Mouse (Mus musculus) embryonic facial prominence, embryonic 11.5 days (tissue): ENCODE results near the gene Gpr156. TPM values are rescaled to one million over a fixed set of nuclear protein-coding genes. Genes with fewer than 3 reads are reported as not detected.

Experiments
- ATAC-seq: fragments of 200-750 bp; cut with Nextera tagmentation; replicated peaks from 2 replicates; pipeline ENCODE4 v1.8.0; 2017; ENCODE audit warnings: low read depth; ENCODE audit not compliant: insufficient number of reproducible peaks, low FRiP score, low TSS enrichment
- DNase-seq: peaks from one replicate; pipeline ENCODE4 v3.0.0-alpha.2; 2015; ENCODE audit warnings: low spot score
- H3K27ac ChIP-seq: fragments of 300-500 bp; sonication (generic); replicated peaks from 2 replicates; pipeline ENCODE4 v1.5.1; 2014; ENCODE audit warnings: mild to moderate bottlenecking, low read depth, low read length, control low read depth
- H3K27me3 ChIP-seq: fragments of 300-500 bp; sonication (generic); 2 replicates; pipeline ENCODE4 v1.6.1; 2014; ENCODE audit warnings: mild to moderate bottlenecking, low read length, moderate library complexity, mixed read lengths; ENCODE audit not compliant: control insufficient read depth, insufficient read depth
- H3K36me3 ChIP-seq: fragments of 300-500 bp; sonication (generic); replicated peaks from 2 replicates; pipeline ENCODE4 v1.6.1; 2014; ENCODE audit warnings: low read depth, mild to moderate bottlenecking, low read length, moderate library complexity, mixed read lengths; ENCODE audit not compliant: control insufficient read depth, insufficient read depth
- H3K4me1 ChIP-seq: fragments of 300-500 bp; sonication (generic); 2 replicates; pipeline ENCODE4 v1.6.1; 2014; ENCODE audit warnings: low read length, mixed read lengths; ENCODE audit not compliant: control insufficient read depth, insufficient read depth
- H3K4me2 ChIP-seq: fragments of 300-500 bp; sonication (generic); 2 replicates; pipeline ENCODE4 v1.6.1; 2014; ENCODE audit warnings: low read depth, mild to moderate bottlenecking, control low read depth, low read length, moderate library complexity
- H3K4me3 ChIP-seq: fragments of 300-500 bp; sonication (generic); 2 replicates; pipeline ENCODE4 v1.5.1; 2014; ENCODE audit warnings: low read depth, low read length, control low read depth
- H3K9ac ChIP-seq: fragments of 300-500 bp; sonication (generic); replicated peaks from 2 replicates; pipeline ENCODE4 v1.6.1; 2014; ENCODE audit warnings: mild to moderate bottlenecking, control low read depth, low read length
- H3K9me3 ChIP-seq: fragments of 300-500 bp; sonication (generic); replicated peaks from 2 replicates; pipeline ENCODE4 v1.6.1; 2016; ENCODE audit warnings: mild to moderate bottlenecking, low read length, inconsistent platforms, mixed read lengths; ENCODE audit not compliant: control insufficient read depth
- WGBS: fragments of 180-500 bp; shearing (Covaris S2); extraction: QIAGEN DNeasy Blood & Tissue Kit; methylation state at CpG from one replicate; pipeline ENCODE4 v1.1.7; 2014; 5-methylcytosine and 5-hydroxymethylcytosine counted together
- polyA plus RNA-seq: library from polyadenylated mRNA; unstranded; fragments of >200 nt; fragmentation: Nextera tagmentation; extraction: Ambion mirVana; gene quantifications from 2 replicates; pipeline ENCODE4 v1.2.1, GENCODE M21; 2014

The Gpr156 gene
- polyA plus RNA-seq, 1 experiment from 2014 or later: 1.5 TPM

- no peaks in the 10 kb centered on the region for H3K9me3 ChIP-seq
- H3K27me3 ChIP-seq: no peaks in the 10 kb centered on the region
- ATAC-seq: no peak
- no peak overlapping the region for H3K27ac ChIP-seq
- no peak for DNase-seq
- H3K36me3 ChIP-seq: no peaks in the 10 kb centered on the region
- no peak overlapping the region for H3K4me3 ChIP-seq
- no peaks in the 10 kb centered on the region for H3K4me1 ChIP-seq
- H3K9ac ChIP-seq: no peak overlapping the region
- 85% methylated on average over 3 of the region's 3 CpGs for WGBS
- H3K4me2 ChIP-seq: no peak overlapping the region
Observed at GRCm38 (mm10) chr16:38002485-38002884, 86.2 kb downstream of the Gpr156 start.

DNA sequence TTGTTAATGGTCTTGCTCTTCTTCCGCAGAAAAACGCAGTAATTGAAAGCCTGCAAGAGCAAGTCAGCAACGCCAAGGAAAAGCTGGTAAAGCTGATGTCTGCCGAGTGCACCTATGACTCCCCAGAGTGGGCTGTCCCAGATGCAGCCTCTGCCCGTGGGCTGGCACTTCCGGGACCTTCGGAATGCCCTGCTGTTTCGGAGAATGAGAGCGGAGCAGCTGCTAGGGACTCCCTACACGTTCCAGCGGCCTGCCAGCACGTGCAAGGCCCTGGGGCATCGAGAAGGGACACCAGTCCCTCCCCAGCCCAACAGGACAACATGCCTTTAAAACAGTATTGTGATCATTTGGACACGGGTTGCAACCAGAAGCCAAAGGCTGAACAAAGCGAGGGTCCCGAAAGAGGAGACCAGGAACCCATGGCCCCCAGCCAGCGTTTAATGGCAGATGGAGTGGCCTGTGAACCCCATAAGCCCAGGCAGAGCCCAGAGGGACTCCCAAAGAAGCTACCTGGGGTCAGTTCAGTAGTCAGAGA lies 88.3 kb downstream of the Gpr156 start:
- DNase-seq (no peak), ATAC-seq (no peak)
- no peak overlapping the region for H3K9ac ChIP-seq

DNA sequence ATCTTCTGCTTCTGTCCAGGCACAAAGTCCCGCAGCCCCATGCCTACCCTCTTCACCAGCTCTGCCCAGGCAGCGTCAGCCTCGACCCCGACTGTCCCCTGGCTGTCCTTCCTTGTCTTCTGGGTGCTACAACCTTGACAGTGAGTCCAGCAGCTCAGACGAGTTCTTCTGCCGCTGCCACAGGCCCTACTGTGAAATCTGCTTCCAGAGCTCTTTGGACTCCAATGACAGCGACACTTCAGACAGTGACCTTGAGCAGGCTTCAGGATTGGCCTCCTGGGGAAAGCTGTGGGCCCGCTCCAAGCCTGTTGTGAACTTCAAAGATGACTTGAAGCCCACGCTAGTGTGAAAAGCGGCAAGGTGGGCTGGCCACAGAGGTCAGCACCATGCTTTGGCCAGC lies 89.2 kb downstream of the Gpr156 start:
- Histone ChIP-seq H3K4me3 (no peak overlapping the region), H3K27ac (no peak overlapping the region), H3K4me2 (no peak overlapping the region), H3K9me3 (no peaks in the 10 kb centered on the region), H3K4me1 (no peaks in the 10 kb centered on the region), H3K36me3 (no peaks in the 10 kb centered on the region), H3K9ac (no peak overlapping the region), H3K27me3 (no peaks in the 10 kb centered on the region)
- ATAC-seq: no peak
- no peak for DNase-seq
- 91% methylated on average over 10 of the region's 10 CpGs for WGBS

More for the DNA sequence above, 88.3 kb downstream of the Gpr156 start:
- no peaks in the 10 kb centered on the region for H3K4me1 ChIP-seq
- no peak overlapping the region for H3K27ac ChIP-seq
- H3K4me2 ChIP-seq: no peak overlapping the region
- no peaks in the 10 kb centered on the region for H3K9me3 ChIP-seq
- H3K36me3 ChIP-seq: no peaks in the 10 kb centered on the region
- H3K4me3 ChIP-seq: no peak overlapping the region
- WGBS: 85% methylated on average over 17 of the region's 17 CpGs
- no peaks in the 10 kb centered on the region for H3K27me3 ChIP-seq

GRCm38 (mm10) chr16:38008371-38008770 lies 92.1 kb downstream of the Gpr156 start:
- Histone ChIP-seq H3K27ac (no peak overlapping the region), H3K4me3 (no peak overlapping the region), H3K36me3 (no peaks in the 10 kb centered on the region), H3K27me3 (no peaks in the 10 kb centered on the region), H3K9me3 (no peaks in the 10 kb centered on the region), H3K4me1 (no peaks in the 10 kb centered on the region), H3K9ac (no peak overlapping the region), H3K4me2 (no peak overlapping the region)
- ATAC-seq: no peak
- no peak for DNase-seq
- 85% methylated on average over 5 of the region's 5 CpGs for WGBS

- no peak for ATAC-seq
- no peaks in the 10 kb centered on the region for H3K27me3 ChIP-seq
Observed at GRCm38 (mm10) chr16:38009041-38009825, 92.9 kb downstream of the Gpr156 start.

DNA sequence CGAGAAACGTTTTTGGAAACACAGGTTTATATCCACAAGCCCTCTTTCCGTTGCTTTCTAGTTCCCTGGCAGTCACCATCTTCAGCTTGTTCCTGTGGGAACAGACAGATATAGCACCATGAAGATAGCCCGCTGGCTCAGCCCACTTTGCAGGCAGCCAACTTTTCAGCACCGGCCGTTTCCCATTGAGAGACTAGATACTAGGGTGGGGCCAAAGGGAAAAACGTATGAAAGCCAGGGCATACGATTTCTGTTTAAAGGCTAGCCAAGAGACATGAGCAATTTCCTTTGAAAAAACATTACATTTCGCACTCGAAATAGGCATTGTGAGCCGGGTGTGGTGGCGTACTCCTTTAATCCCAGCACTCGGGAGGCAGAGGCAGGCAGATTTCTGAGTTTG lies 95.2 kb downstream of the Gpr156 start:
- Histone ChIP-seq H3K27ac (no peak overlapping the region), H3K4me3 (no peak overlapping the region), H3K4me1 (no peaks in the 10 kb centered on the region), H3K27me3 (no peaks in the 10 kb centered on the region), H3K4me2 (no peak overlapping the region), H3K9ac (no peak overlapping the region), H3K36me3 (no peaks in the 10 kb centered on the region), H3K9me3 (no peaks in the 10 kb centered on the region)
- no peak for ATAC-seq
- WGBS: 93% methylated on average over 13 of the region's 13 CpGs
- no peak for DNase-seq

More at GRCm38 (mm10) chr16:38009041-38009825, 92.9 kb downstream of the Gpr156 start:
- H3K4me3 ChIP-seq: no peak overlapping the region
- DNase-seq: no peak
- H3K4me2 ChIP-seq: no peak overlapping the region
- H3K27ac ChIP-seq: no peak overlapping the region
- no peaks in the 10 kb centered on the region for H3K4me1 ChIP-seq
- no peaks in the 10 kb centered on the region for H3K36me3 ChIP-seq
- H3K9ac ChIP-seq: no peak overlapping the region
- WGBS: 86% methylated on average over 14 of the region's 14 CpGs
- H3K9me3 ChIP-seq: no peaks in the 10 kb centered on the region

GRCm38 (mm10) chr16:38012382-38012781 lies 96.1 kb downstream of the Gpr156 start:
- Histone ChIP-seq H3K27ac (no peak overlapping the region), H3K9me3 (no peaks in the 10 kb centered on the region), H3K4me3 (no peak overlapping the region), H3K4me1 (no peaks in the 10 kb centered on the region), H3K27me3 (no peaks in the 10 kb centered on the region), H3K36me3 (no peaks in the 10 kb centered on the region), H3K4me2 (no peak overlapping the region), H3K9ac (no peak overlapping the region)
- no peak for DNase-seq
- no peak for ATAC-seq
- WGBS: 71% methylated on average over 5 of the region's 5 CpGs

GRCm38 (mm10) chr16:38012891-38013290 lies 96.6 kb downstream of the Gpr156 start:
- H3K27ac ChIP-seq: no peak overlapping the region
- H3K9me3 ChIP-seq: no peaks in the 10 kb centered on the region
- H3K4me3 ChIP-seq: no peak overlapping the region
- ATAC-seq: no peak
- DNase-seq: no peak
- 62% methylated on average over 4 of the region's 4 CpGs for WGBS
- no peak overlapping the region for H3K9ac ChIP-seq
- H3K4me2 ChIP-seq: no peak overlapping the region
- no peaks in the 10 kb centered on the region for H3K36me3 ChIP-seq
- H3K27me3 ChIP-seq: no peaks in the 10 kb centered on the region
- H3K4me1 ChIP-seq: no peaks in the 10 kb centered on the region
